Mouse (Mus musculus) hindbrain, embryonic 11.5 days (tissue): ENCODE results near the gene Olfr971. TPM values are rescaled to one million over a fixed set of nuclear protein-coding genes. Genes with fewer than 3 reads are reported as not detected.
"Not testable (repeated sequence)": the region's sequence is repeated elsewhere in the genome, so short reads cannot be mapped to it uniquely, and the experiment has no call there.

ENCODE experiments used
- ATAC-seq: fragments of 200-750 bp; cut with Nextera tagmentation; 2 replicates; pipeline ENCODE4 v1.8.0; 2017; ENCODE audit warnings: mild to moderate bottlenecking, moderate TSS enrichment, moderate library complexity; ENCODE audit not compliant: low FRiP score
- DNase-seq: peaks from one replicate; pipeline ENCODE4 v3.0.0-alpha.2; 2015; ENCODE audit warnings: low spot score
- H3K27ac ChIP-seq: fragments of 300-500 bp; sonication (generic); 2 replicates; pipeline ENCODE4 v1.5.1; 2014; ENCODE audit warnings: mild to moderate bottlenecking, low read depth, low read length
- H3K27me3 ChIP-seq: fragments of 300-500 bp; sonication (generic); 2 replicates; pipeline ENCODE4 v1.6.1; 2014; ENCODE audit warnings: mild to moderate bottlenecking, low read length, moderate library complexity, mixed read lengths; ENCODE audit not compliant: control insufficient read depth, insufficient read depth
- H3K36me3 ChIP-seq: fragments of 300-500 bp; sonication (generic); 2 replicates; pipeline ENCODE4 v1.6.1; 2014; ENCODE audit warnings: mild to moderate bottlenecking, low read length, moderate library complexity, mixed read lengths; ENCODE audit not compliant: control insufficient read depth, insufficient read depth
- H3K4me1 ChIP-seq: fragments of 300-500 bp; sonication (generic); replicated peaks from 2 replicates; pipeline ENCODE4 v1.6.1; 2014; ENCODE audit warnings: low read length, mixed read lengths; ENCODE audit not compliant: control insufficient read depth, insufficient read depth
- H3K4me2 ChIP-seq: fragments of 300-500 bp; sonication (generic); replicated peaks from 2 replicates; pipeline ENCODE4 v1.6.1; 2014; ENCODE audit warnings: mild to moderate bottlenecking, low read depth, low read length
- H3K4me3 ChIP-seq: fragments of 300-500 bp; sonication (generic); 2 replicates; pipeline ENCODE4 v1.5.1; 2014; ENCODE audit warnings: low read depth, low read length
- H3K9ac ChIP-seq: fragments of 300-500 bp; sonication (generic); 2 replicates; pipeline ENCODE4 v1.6.1; 2014; ENCODE audit warnings: low read depth, low read length
- H3K9me3 ChIP-seq: fragments of 300-500 bp; sonication (generic); 2 replicates; pipeline ENCODE4 v1.6.1; 2016; ENCODE audit warnings: low read length; ENCODE audit not compliant: control insufficient read depth
- WGBS: fragments of 180-500 bp; shearing (Covaris S2); extraction: QIAGEN DNeasy Blood & Tissue Kit; methylation state at CpG from one replicate; pipeline ENCODE4 v1.1.7; 2014; 5-methylcytosine and 5-hydroxymethylcytosine counted together
- polyA plus RNA-seq: library from polyadenylated mRNA; unstranded; fragments of >200 nt; fragmentation: Nextera tagmentation; extraction: Ambion mirVana; gene quantifications from 2 replicates; pipeline ENCODE4 v1.2.1, GENCODE M21; 2014

The Olfr971 gene
- not detected in 2 replicates for polyA plus RNA-seq

GRCm38 (mm10) chr9:39836576-39836975 lies at the start of gene Olfr971:
TSS of gene Olfr971 (plus strand) at chr9:39836876.
- H3K27me3 ChIP-seq, DNase-seq, H3K4me3 ChIP-seq, H3K9ac ChIP-seq, H3K4me1 ChIP-seq, H3K36me3 ChIP-seq, ATAC-seq, H3K27ac ChIP-seq, H3K9me3 ChIP-seq, H3K4me2 ChIP-seq: not testable (repeated sequence)
- 95% methylated on average over 1 of the region's 2 CpGs for WGBS

- H3K9me3 ChIP-seq, result no peaks in the 10 kb centered on the region
- ATAC-seq (no peak), DNase-seq (no peak)
- no peak within 1 kb of the TSS for H3K4me2 ChIP-seq
- no peak within 1 kb of the TSS for H3K27ac ChIP-seq
- no peaks in the 10 kb centered on the region for H3K36me3 ChIP-seq
- WGBS, result 80% methylated on average over 2 of the region's 2 CpGs
- H3K9ac ChIP-seq, result no peak within 1 kb of the TSS
- no peaks in the 10 kb centered on the region for H3K27me3 ChIP-seq
- no peaks in the 10 kb centered on the region for H3K4me1 ChIP-seq
- no peak within 1 kb of the TSS for H3K4me3 ChIP-seq
These were observed 46.1 kb upstream of the Olfr971 start, which contains the start of gene Olfr969 for GRCm38 (mm10) chr9:39790558-39790957. TSS of gene Olfr969 (plus strand) at chr9:39790945.

GRCm38 (mm10) chr9:39808560-39808959 lies 28.1 kb upstream of the Olfr971 start, which contains the start of gene Olfr970:
TSS of gene Olfr970 (plus strand) at chr9:39808860.
- 79% methylated on average over 4 of the region's 4 CpGs for WGBS
- ATAC-seq, result no peak
- H3K4me2 ChIP-seq, result no peak within 1 kb of the TSS

GRCm38 (mm10) chr9:39866122-39866521 lies 29.4 kb downstream of the Olfr971 start, which contains the start of gene Olfr972:
TSS of gene Olfr972 (plus strand) at chr9:39866422.
- H3K27me3 ChIP-seq, result no peaks in the 10 kb centered on the region
- H3K27ac ChIP-seq, result no peak within 1 kb of the TSS
- H3K4me2 ChIP-seq, result no peak within 1 kb of the TSS
- no peak within 1 kb of the TSS for H3K9ac ChIP-seq
- 74% methylated on average over 2 of the region's 2 CpGs for WGBS
- H3K9me3 ChIP-seq, result no peaks in the 10 kb centered on the region
- H3K4me1 ChIP-seq, result no peaks in the 10 kb centered on the region
- DNase-seq (no peak), ATAC-seq (no peak)
- H3K36me3 ChIP-seq, result no peaks in the 10 kb centered on the region
- no peak within 1 kb of the TSS for H3K4me3 ChIP-seq

More at GRCm38 (mm10) chr9:39808560-39808959, 28.1 kb upstream of the Olfr971 start, which contains the start of gene Olfr970:
- no peak within 1 kb of the TSS for H3K9ac ChIP-seq
- no peaks in the 10 kb centered on the region for H3K36me3 ChIP-seq
- H3K4me1 ChIP-seq, result no peaks in the 10 kb centered on the region
- no peak within 1 kb of the TSS for H3K27ac ChIP-seq
- no peaks in the 10 kb centered on the region for H3K27me3 ChIP-seq
- H3K4me3 ChIP-seq, result no peak within 1 kb of the TSS
- H3K9me3 ChIP-seq, result no peaks in the 10 kb centered on the region
- no peak for DNase-seq

GRCm38 (mm10) chr9:39871986-39872385 lies 35.3 kb downstream of the Olfr971 start:
- not testable (repeated sequence) for H3K4me1 ChIP-seq

GRCm38 (mm10) chr9:39877541-39878396 lies 41.1 kb downstream of the Olfr971 start:
- not testable (repeated sequence) for H3K4me3 ChIP-seq, H3K27me3 ChIP-seq, DNase-seq, H3K9me3 ChIP-seq, ATAC-seq, H3K4me2 ChIP-seq, H3K4me1 ChIP-seq, H3K27ac ChIP-seq, H3K9ac ChIP-seq, H3K36me3 ChIP-seq
- WGBS, result no CpG with 5 or more reads among the region's 4 CpGs

More at GRCm38 (mm10) chr9:39871986-39872385, 35.3 kb downstream of the Olfr971 start:
- H3K4me2 ChIP-seq, H3K9me3 ChIP-seq, ATAC-seq, H3K27ac ChIP-seq, H3K4me3 ChIP-seq, H3K27me3 ChIP-seq, H3K36me3 ChIP-seq, H3K9ac ChIP-seq, DNase-seq: not testable (repeated sequence)
- WGBS, result 88% methylated on average over 1 of the region's 1 CpGs

Other genes with a start within 250 kb of the Olfr971 start
- 15.9 and 19.0 TPM in 2 replicates for gene AW551984, start 232.5 kb upstream of the Olfr971 start, polyA plus RNA-seq
- gene Olfr148, start 226.2 kb upstream of the Olfr971 start, polyA plus RNA-seq, result not detected in 2 replicates
- gene Olfr960, start 215.5 kb upstream of the Olfr971 start, polyA plus RNA-seq, result not detected in 2 replicates
- gene Olfr961, start 191.8 kb upstream of the Olfr971 start, polyA plus RNA-seq, result not detected in 2 replicates
- not detected in 2 replicates for gene Olfr963, start 169.7 kb upstream of the Olfr971 start, polyA plus RNA-seq
- not detected in 2 replicates for gene Olfr149, start 129.8 kb upstream of the Olfr971 start, polyA plus RNA-seq
- not detected in 2 replicates for gene Olfr965, start 125.5 kb upstream of the Olfr971 start, polyA plus RNA-seq
- gene Olfr150, start 105.9 kb upstream of the Olfr971 start, polyA plus RNA-seq, result not detected in 2 replicates
- not detected in 2 replicates for gene Olfr967, start 90.6 kb upstream of the Olfr971 start, polyA plus RNA-seq
- not detected in 2 replicates for gene Olfr968, start 53.6 kb upstream of the Olfr971 start, polyA plus RNA-seq
- not detected in 2 replicates for gene Olfr969, start 45.9 kb upstream of the Olfr971 start, polyA plus RNA-seq
- gene Olfr970, start 28.0 kb upstream of the Olfr971 start, polyA plus RNA-seq, result not detected in 2 replicates
- gene Olfr972, start 29.5 kb downstream of the Olfr971 start, polyA plus RNA-seq, result not detected in 2 replicates
- not detected in 2 replicates for gene Olfr229, start 70.5 kb downstream of the Olfr971 start, polyA plus RNA-seq
- not detected in 2 replicates for gene Olfr974, start 100.6 kb downstream of the Olfr971 start, polyA plus RNA-seq
- not detected in 2 replicates for gene Olfr975, start 115.2 kb downstream of the Olfr971 start, polyA plus RNA-seq
- gene Olfr976, start 124.3 kb downstream of the Olfr971 start, polyA plus RNA-seq, result not detected in 2 replicates
- not detected in 2 replicates for gene Olfr978, start 155.2 kb downstream of the Olfr971 start, polyA plus RNA-seq
- not detected in 2 replicates for gene Olfr979, start 166.6 kb downstream of the Olfr971 start, polyA plus RNA-seq
- gene Olfr980, start 172.7 kb downstream of the Olfr971 start, polyA plus RNA-seq, result not detected in 2 replicates
- gene Olfr981, start 184.6 kb downstream of the Olfr971 start, polyA plus RNA-seq, result not detected in 2 replicates
- not detected in 2 replicates for gene Olfr982, start 237.0 kb downstream of the Olfr971 start, polyA plus RNA-seq